Mouse (Mus musculus) heart, embryonic 14.5 days (tissue): Measurements from ENCODE around the gene Rpl23. TPM values are rescaled to one million over a fixed set of nuclear protein-coding genes. Genes with fewer than 3 reads are reported as not detected.

Source experiments
- ATAC-seq: fragments of 200-750 bp; cut with Nextera tagmentation; 2 replicates; pipeline ENCODE4 v1.8.0; 2017; ENCODE audit warnings: low read depth, moderate TSS enrichment; ENCODE audit not compliant: insufficient number of reproducible peaks, insufficient read depth, low FRiP score
- H3K27ac ChIP-seq, 2 experiments: fragments of 200-500 bp in 1 of 2; fragments of 300-500 bp in 1 of 2; sonication (generic) in 1 of 2; replicated peaks in 1 of 2; 2 replicates each; pipeline ENCODE4 v1.5.1; 2012 to 2014; ENCODE audit warnings: low read depth in 2 of 2, low read length in 2 of 2, control low read depth in 1 of 2, mild to moderate bottlenecking in 1 of 2, mixed read lengths in 1 of 2; ENCODE audit not compliant: control insufficient read depth in 1 of 2, insufficient read depth in 1 of 2
- H3K27me3 ChIP-seq: fragments of 300-500 bp; sonication (generic); 2 replicates; pipeline ENCODE4 v1.6.1; 2014; ENCODE audit warnings: mild to moderate bottlenecking, low read length, control low read depth; ENCODE audit not compliant: control insufficient read depth, insufficient read depth
- H3K36me3 ChIP-seq: fragments of 300-500 bp; sonication (generic); 2 replicates; pipeline ENCODE4 v1.6.1; 2014; ENCODE audit warnings: mild to moderate bottlenecking, control low read depth, low read length, mixed read lengths; ENCODE audit not compliant: control insufficient read depth, insufficient read depth
- H3K4me1 ChIP-seq, 2 experiments: fragments of 200-500 bp in 1 of 2; fragments of 300-500 bp in 1 of 2; sonication (generic) in 1 of 2; 2 replicates each; pipeline ENCODE4 v1.6.1; 2012 to 2014; ENCODE audit warnings: low read length in 2 of 2, control low read depth in 1 of 2, mixed read lengths in 1 of 2; ENCODE audit not compliant: control insufficient read depth in 2 of 2, insufficient read depth in 2 of 2
- H3K4me2 ChIP-seq: fragments of 300-500 bp; sonication (generic); 2 replicates; pipeline ENCODE4 v1.6.1; 2014; ENCODE audit warnings: mild to moderate bottlenecking, low read length
- H3K4me3 ChIP-seq, 2 experiments: fragments of 200-500 bp in 1 of 2; fragments of 300-500 bp in 1 of 2; sonication (generic) in 1 of 2; 2 replicates each; pipeline ENCODE4 v1.5.1; 2012 to 2014; ENCODE audit warnings: low read length in 2 of 2, mild to moderate bottlenecking in 2 of 2, control low read depth in 1 of 2, low read depth in 1 of 2, moderate library complexity in 1 of 2; ENCODE audit not compliant: control insufficient read depth in 1 of 2, insufficient read depth in 1 of 2
- H3K9ac ChIP-seq: fragments of 300-500 bp; sonication (generic); 2 replicates; pipeline ENCODE4 v1.6.1; 2014; ENCODE audit warnings: mild to moderate bottlenecking, low read length
- H3K9me3 ChIP-seq: fragments of 300-500 bp; sonication (generic); 2 replicates; pipeline ENCODE4 v1.6.1; 2016; ENCODE audit warnings: low read length, control low read depth; ENCODE audit not compliant: control insufficient read depth
- WGBS: fragments of 180-500 bp; shearing (Covaris S2); extraction: QIAGEN DNeasy Blood & Tissue Kit; methylation state at CpG from one replicate; pipeline ENCODE4 v1.1.7; 2014; 5-methylcytosine and 5-hydroxymethylcytosine counted together
- polyA plus RNA-seq: library from polyadenylated mRNA; unstranded; fragments of >200 nt; fragmentation: Nextera tagmentation; extraction: Ambion mirVana; gene quantifications from 2 replicates; pipeline ENCODE4 v1.2.1, GENCODE M21; 2014

Gene Rpl23
- polyA plus RNA-seq, 1 experiment from 2014 or later, result 536 TPM

- peak; percentile 49; the same call in 1 of the 2 replicates for ATAC-seq
- Histone ChIP-seq H3K9ac (peak overlapping the region; percentile 7), H3K27ac (peak overlapping the region; percentile 47 to 69; a peak in 3 of 4 replicates), H3K4me1 (peaks cover 77 to 95% of the 10 kb centered on the region in 2 experiments), H3K4me3 (no peak overlapping the region), H3K4me2 (peak overlapping the region; percentile 3; the same call in 1 of the 2 replicates), H3K36me3 (peaks cover 35% of the 10 kb centered on the region), H3K9me3 (no peaks in the 10 kb centered on the region), H3K27me3 (no peaks in the 10 kb centered on the region)
- 33% methylated on average over 5 of the region's 5 CpGs for WGBS
These were observed 26.5 kb upstream of the Rpl23 start for GRCm38 (mm10) chr11:97808621-97809234.

GRCm38 (mm10) chr11:97808093-97808492, 25.9 kb upstream of the Rpl23 start:
- Histone ChIP-seq H3K9me3 (no peaks in the 10 kb centered on the region), H3K9ac (0 out of 2 replicates have a peak overlapping the region, but pooled peaks have one; percentile 5), H3K4me3 (no peak overlapping the region), H3K36me3 (peaks cover 30% of the 10 kb centered on the region), H3K27me3 (no peaks in the 10 kb centered on the region), H3K27ac (peak overlapping the region in 1 of 2 experiments; percentile 69; a peak in 2 of 4 replicates), H3K4me2 (peak overlapping the region; percentile 21; the same call in 1 of the 2 replicates), H3K4me1 (peaks cover 76 to 98% of the 10 kb centered on the region in 2 experiments)
- 37% methylated on average over 2 of the region's 2 CpGs for WGBS
- ATAC-seq, result no peak

GRCm38 (mm10) chr11:97807626-97808025, 25.4 kb upstream of the Rpl23 start:
- H3K9me3 ChIP-seq, result no peaks in the 10 kb centered on the region
- H3K4me3 ChIP-seq, result no peak overlapping the region
- no peak overlapping the region for H3K4me2 ChIP-seq
- H3K27me3 ChIP-seq, result no peaks in the 10 kb centered on the region
- no peak for ATAC-seq
- peaks cover 30% of the 10 kb centered on the region for H3K36me3 ChIP-seq
- 25% methylated on average over 6 of the region's 6 CpGs for WGBS
- H3K27ac ChIP-seq, result peak overlapping the region; percentile 21 to 69; a peak in 3 of 4 replicates
- peaks cover 71 to 97% of the 10 kb centered on the region in 2 experiments for H3K4me1 ChIP-seq
- no peak overlapping the region for H3K9ac ChIP-seq

- peaks cover 68 to 97% of the 10 kb centered on the region in 2 experiments for H3K4me1 ChIP-seq
- H3K9me3 ChIP-seq, result no peaks in the 10 kb centered on the region
- H3K4me2 ChIP-seq, result peak overlapping the region; percentile 58; the same call in 1 of the 2 replicates
- 82% methylated on average over 7 of the region's 7 CpGs for WGBS
- H3K9ac ChIP-seq, result no peak overlapping the region
- H3K36me3 ChIP-seq, result peaks cover 27% of the 10 kb centered on the region
- no peak overlapping the region for H3K4me3 ChIP-seq
- no peaks in the 10 kb centered on the region for H3K27me3 ChIP-seq
- ATAC-seq, result no peak
- peak overlapping the region in 1 of 2 experiments; percentile 89; a peak in 1 of 4 replicates for H3K27ac ChIP-seq
These were observed 24.4 kb upstream of the Rpl23 start for GRCm38 (mm10) chr11:97806613-97806964.

GRCm38 (mm10) chr11:97805662-97806612, 23.7 kb upstream of the Rpl23 start:
- no peak for ATAC-seq
- WGBS, result 28% methylated on average over 15 of the region's 15 CpGs
- H3K27me3 ChIP-seq, result no peaks in the 10 kb centered on the region
- H3K4me3 ChIP-seq, result no peak overlapping the region
- peak overlapping the region; percentile 57 to 89 for H3K27ac ChIP-seq
- peak overlapping the region; percentile 60 for H3K9ac ChIP-seq
- H3K4me1 ChIP-seq, result peaks cover 70 to 97% of the 10 kb centered on the region in 2 experiments
- H3K9me3 ChIP-seq, result no peaks in the 10 kb centered on the region
- peak overlapping the region; percentile 58 for H3K4me2 ChIP-seq
- H3K36me3 ChIP-seq, result peaks cover 27% of the 10 kb centered on the region

GRCm38 (mm10) chr11:97804841-97805661, 22.8 kb upstream of the Rpl23 start:
- ATAC-seq, result peak; percentile 54
- Histone ChIP-seq H3K27me3 (no peaks in the 10 kb centered on the region), H3K36me3 (peaks cover 24% of the 10 kb centered on the region), H3K9me3 (no peaks in the 10 kb centered on the region), H3K27ac (peak overlapping the region; percentile 89), H3K9ac (peak overlapping the region; percentile 60; the same call in 1 of the 2 replicates), H3K4me3 (peak overlapping the region; percentile 1 to 19; a peak in 3 of 4 replicates), H3K4me1 (peaks cover 66 to 90% of the 10 kb centered on the region in 2 experiments), H3K4me2 (peak overlapping the region; percentile 58)
- 4% methylated on average over 9 of the region's 9 CpGs for WGBS

- Histone ChIP-seq H3K27ac (peak overlapping the region; percentile 1 to 89; a peak in 2 of 4 replicates), H3K9ac (no peak overlapping the region; the same call in 1 of the 2 replicates), H3K27me3 (no peaks in the 10 kb centered on the region), H3K36me3 (peaks cover 14% of the 10 kb centered on the region), H3K4me2 (no peak overlapping the region), H3K4me3 (no peak overlapping the region), H3K9me3 (no peaks in the 10 kb centered on the region), H3K4me1 (peaks cover 56 to 78% of the 10 kb centered on the region in 2 experiments)
- 74% methylated on average over 5 of the region's 5 CpGs for WGBS
- no peak for ATAC-seq
These were observed 21.6 kb upstream of the Rpl23 start for GRCm38 (mm10) chr11:97803847-97804246.
